Mouse (Mus musculus): ENCODE results near the gene Cyfip1. TPM values are rescaled to one million over a fixed set of nuclear protein-coding genes. Genes with fewer than 3 reads are reported as not detected.

Gene Cyfip1
- 28.5 and 32.7 TPM in 2 replicates for polyA plus RNA-seq (2012; rRNA removed)

- Histone ChIP-seq H3K4me3 (ENCODE audit: insufficient read depth, low read depth, low read length) (peak within 1 kb of the TSS; percentile 93), H3K4me1 (ENCODE audit: control insufficient read depth, insufficient read depth, low read length) (0 out of 2 replicates have a peak, but pooled peaks cover 8% of the 10 kb centered on the region), H3K27me3 (replicated peaks; ENCODE audit: control insufficient read depth, insufficient read depth, low read length) (no peaks in the 10 kb centered on the region), H3K27ac (ENCODE audit: insufficient read depth, low read depth, low read length) (peak within 1 kb of the TSS; percentile 94), H3K36me3 (ENCODE audit: control insufficient read depth, insufficient read depth, low read length) (no peaks in the 10 kb centered on the region)
- 58% methylated on average over 7 of the region's 7 CpGs for WGBS
- no peak for TF ChIP-seq CTCF (conservative IDR thresholded peaks at IDR 0.05; ENCODE audit: insufficient read depth, insufficient read length, low read depth, low read length)
- no peak for TF ChIP-seq POLR2A (IDR thresholded peaks at IDR 0.05; ENCODE audit: low read depth, low read length)
- no peak for DNase-seq
Measured at GRCm38 (mm10) chr7:55841445-55841844, at the start of gene Cyfip1. TSS of gene Cyfip1 (plus strand) at chr7:55841745.

GRCm38 (mm10) chr7:55792280-55792679 is 49.3 kb upstream of the Cyfip1 start:
- WGBS = 89% methylated on average over 3 of the region's 3 CpGs

GRCm38 (mm10) chr7:55793236-55793951 is 48.2 kb upstream of the Cyfip1 start:
- H3K27ac ChIP-seq (ENCODE audit: insufficient read depth, low read depth, low read length) = no peak overlapping the region
- DNase-seq = no peak
- no peaks in the 10 kb centered on the region; the same call in 1 of the 2 replicates for H3K36me3 ChIP-seq (ENCODE audit: control insufficient read depth, insufficient read depth, low read length)
- 0 out of 2 replicates have a peak, but pooled peaks cover 2% of the 10 kb centered on the region for H3K4me1 ChIP-seq (ENCODE audit: control insufficient read depth, insufficient read depth, low read length)
- no peaks in the 10 kb centered on the region for H3K27me3 ChIP-seq (replicated peaks; ENCODE audit: control insufficient read depth, insufficient read depth, low read length)
- no peak for TF ChIP-seq POLR2A (IDR thresholded peaks at IDR 0.05; ENCODE audit: low read depth, low read length)
- no peak for TF ChIP-seq CTCF (conservative IDR thresholded peaks at IDR 0.05; ENCODE audit: insufficient read depth, insufficient read length, low read depth, low read length)
- H3K4me3 ChIP-seq (ENCODE audit: insufficient read depth, low read depth, low read length) = peak overlapping the region; percentile 94
- 33% methylated on average over 13 of the region's 13 CpGs for WGBS

More at GRCm38 (mm10) chr7:55792280-55792679, 49.3 kb upstream of the Cyfip1 start:
- Histone ChIP-seq H3K4me3 (ENCODE audit: insufficient read depth, low read depth, low read length) (no peak overlapping the region), H3K27ac (ENCODE audit: insufficient read depth, low read depth, low read length) (no peak overlapping the region), H3K4me1 (ENCODE audit: control insufficient read depth, insufficient read depth, low read length) (0 out of 2 replicates have a peak, but pooled peaks cover 2% of the 10 kb centered on the region), H3K36me3 (ENCODE audit: control insufficient read depth, insufficient read depth, low read length) (no peaks in the 10 kb centered on the region), H3K27me3 (replicated peaks; ENCODE audit: control insufficient read depth, insufficient read depth, low read length) (no peaks in the 10 kb centered on the region)
- DNase-seq = no peak
- no peak for TF ChIP-seq CTCF (conservative IDR thresholded peaks at IDR 0.05; ENCODE audit: insufficient read depth, insufficient read length, low read depth, low read length)
- TF ChIP-seq POLR2A (IDR thresholded peaks at IDR 0.05; ENCODE audit: low read depth, low read length) = no peak

- Histone ChIP-seq H3K27me3 (replicated peaks; ENCODE audit: control insufficient read depth, insufficient read depth, low read length) (no peaks in the 10 kb centered on the region), H3K4me1 (ENCODE audit: control insufficient read depth, insufficient read depth, low read length) (0 out of 2 replicates have a peak, but pooled peaks cover 2% of the 10 kb centered on the region), H3K36me3 (ENCODE audit: control insufficient read depth, insufficient read depth, low read length) (no peaks in the 10 kb centered on the region; the same call in 1 of the 2 replicates), H3K4me3 (ENCODE audit: insufficient read depth, low read depth, low read length) (peak within 1 kb of the TSS; percentile 94), H3K27ac (ENCODE audit: insufficient read depth, low read depth, low read length) (peak within 1 kb of the TSS; percentile 49; the same call in 1 of the 2 replicates)
- DNase-seq = peak; percentile 99
- TF ChIP-seq CTCF (conservative IDR thresholded peaks at IDR 0.05; ENCODE audit: insufficient read depth, insufficient read length, low read depth, low read length) (no peak), POLR2A (IDR thresholded peaks at IDR 0.05; ENCODE audit: low read depth, low read length) (peak; percentile 77)
- under 1% methylated on average over 51 of the region's 51 CpGs for WGBS
Measured at GRCm38 (mm10) chr7:55793952-55794603, 47.5 kb upstream of the Cyfip1 start, which contains the start of gene Tubgcp5. TSS of gene Tubgcp5 (plus strand) at chr7:55794154.

- Histone ChIP-seq H3K4me1 (ENCODE audit: control insufficient read depth, insufficient read depth, low read length) (0 out of 2 replicates have a peak, but pooled peaks cover 1% of the 10 kb centered on the region), H3K4me3 (ENCODE audit: insufficient read depth, low read depth, low read length) (no peak overlapping the region), H3K27ac (ENCODE audit: insufficient read depth, low read depth, low read length) (no peak overlapping the region), H3K36me3 (ENCODE audit: control insufficient read depth, insufficient read depth, low read length) (peaks cover 10% of the 10 kb centered on the region), H3K27me3 (replicated peaks; ENCODE audit: control insufficient read depth, insufficient read depth, low read length) (no peaks in the 10 kb centered on the region)
- 89% methylated on average over 3 of the region's 3 CpGs for WGBS
- DNase-seq = no peak
- TF ChIP-seq POLR2A (IDR thresholded peaks at IDR 0.05; ENCODE audit: low read depth, low read length) = no peak
- TF ChIP-seq CTCF (conservative IDR thresholded peaks at IDR 0.05; ENCODE audit: insufficient read depth, insufficient read length, low read depth, low read length) = no peak
Measured at GRCm38 (mm10) chr7:55799981-55800380, 41.6 kb upstream of the Cyfip1 start.

GRCm38 (mm10) chr7:55809967-55810366 is 31.6 kb upstream of the Cyfip1 start:
- Histone ChIP-seq H3K4me3 (ENCODE audit: insufficient read depth, low read depth, low read length) (no peak overlapping the region), H3K27ac (ENCODE audit: insufficient read depth, low read depth, low read length) (no peak overlapping the region), H3K27me3 (replicated peaks; ENCODE audit: control insufficient read depth, insufficient read depth, low read length) (no peaks in the 10 kb centered on the region), H3K4me1 (ENCODE audit: control insufficient read depth, insufficient read depth, low read length) (no peaks in the 10 kb centered on the region), H3K36me3 (ENCODE audit: control insufficient read depth, insufficient read depth, low read length) (peaks cover 12% of the 10 kb centered on the region)
- WGBS = 85% methylated on average over 2 of the region's 2 CpGs
- TF ChIP-seq POLR2A (IDR thresholded peaks at IDR 0.05; ENCODE audit: low read depth, low read length) = no peak
- no peak for TF ChIP-seq CTCF (conservative IDR thresholded peaks at IDR 0.05; ENCODE audit: insufficient read depth, insufficient read length, low read depth, low read length)
- DNase-seq = no peak

GRCm38 (mm10) chr7:55824468-55824867 is 17.1 kb upstream of the Cyfip1 start:
- TF ChIP-seq CTCF (conservative IDR thresholded peaks at IDR 0.05; ENCODE audit: insufficient read depth, insufficient read length, low read depth, low read length) = no peak
- no peak for TF ChIP-seq POLR2A (IDR thresholded peaks at IDR 0.05; ENCODE audit: low read depth, low read length)
- no peak for DNase-seq
- Histone ChIP-seq H3K27ac (ENCODE audit: insufficient read depth, low read depth, low read length) (no peak overlapping the region), H3K4me3 (ENCODE audit: insufficient read depth, low read depth, low read length) (no peak overlapping the region), H3K36me3 (ENCODE audit: control insufficient read depth, insufficient read depth, low read length) (peaks cover 5% of the 10 kb centered on the region), H3K27me3 (replicated peaks; ENCODE audit: control insufficient read depth, insufficient read depth, low read length) (no peaks in the 10 kb centered on the region), H3K4me1 (ENCODE audit: control insufficient read depth, insufficient read depth, low read length) (no peaks in the 10 kb centered on the region)
- WGBS = 77% methylated on average over 5 of the region's 5 CpGs
